Mouse (Mus musculus) intestine, embryonic 15.5 days (tissue): ENCODE results near the gene Mansc1. TPM values are rescaled to one million over a fixed set of nuclear protein-coding genes. Genes with fewer than 3 reads are reported as not detected.

Experiments
- ATAC-seq: fragments of 200-750 bp; cut with Nextera tagmentation; 2 replicates; pipeline ENCODE4 v1.8.0; 2017; ENCODE audit warnings: moderate TSS enrichment, moderate library complexity
- H3K27ac ChIP-seq: fragments of 300-500 bp; sonication (generic); 2 replicates; pipeline ENCODE4 v1.5.1; 2015; ENCODE audit warnings: mild to moderate bottlenecking, inconsistent platforms
- H3K27me3 ChIP-seq: fragments of 300-500 bp; sonication (generic); replicated peaks from 2 replicates; pipeline ENCODE4 v1.6.1; 2015; ENCODE audit warnings: inconsistent platforms
- H3K36me3 ChIP-seq: fragments of 300-500 bp; sonication (generic); 2 replicates; pipeline ENCODE4 v1.6.1; 2015; ENCODE audit warnings: inconsistent platforms
- H3K4me1 ChIP-seq: fragments of 300-500 bp; sonication (generic); replicated peaks from 2 replicates; pipeline ENCODE4 v1.6.1; 2015; ENCODE audit warnings: inconsistent platforms
- H3K4me2 ChIP-seq: fragments of 300-500 bp; sonication (generic); replicated peaks from 2 replicates; pipeline ENCODE4 v1.6.1; 2015; ENCODE audit warnings: mild to moderate bottlenecking, inconsistent platforms
- H3K4me3 ChIP-seq: fragments of 300-500 bp; sonication (generic); replicated peaks from 2 replicates; pipeline ENCODE4 v1.5.1; 2015; ENCODE audit warnings: inconsistent platforms
- H3K9ac ChIP-seq: fragments of 300-500 bp; sonication (generic); 2 replicates; pipeline ENCODE4 v1.6.1; 2015; ENCODE audit warnings: inconsistent platforms
- H3K9me3 ChIP-seq: fragments of 300-500 bp; sonication (generic); 2 replicates; pipeline ENCODE4 v1.6.1; 2016; ENCODE audit warnings: inconsistent platforms
- WGBS: fragments of 180-500 bp; shearing (Covaris S2); methylation state at CpG from one replicate; pipeline ENCODE4 v1.1.7; 2015; 5-methylcytosine and 5-hydroxymethylcytosine counted together
- polyA plus RNA-seq: library from polyadenylated mRNA; unstranded; fragments of >200 nt; fragmentation: Nextera tagmentation; extraction: Ambion mirVana; gene quantifications from 2 replicates; pipeline ENCODE4 v1.2.1, GENCODE M21; 2015

The Mansc1 gene
- polyA plus RNA-seq, 1 experiment from 2014 or later: 6.9 TPM

DNA sequence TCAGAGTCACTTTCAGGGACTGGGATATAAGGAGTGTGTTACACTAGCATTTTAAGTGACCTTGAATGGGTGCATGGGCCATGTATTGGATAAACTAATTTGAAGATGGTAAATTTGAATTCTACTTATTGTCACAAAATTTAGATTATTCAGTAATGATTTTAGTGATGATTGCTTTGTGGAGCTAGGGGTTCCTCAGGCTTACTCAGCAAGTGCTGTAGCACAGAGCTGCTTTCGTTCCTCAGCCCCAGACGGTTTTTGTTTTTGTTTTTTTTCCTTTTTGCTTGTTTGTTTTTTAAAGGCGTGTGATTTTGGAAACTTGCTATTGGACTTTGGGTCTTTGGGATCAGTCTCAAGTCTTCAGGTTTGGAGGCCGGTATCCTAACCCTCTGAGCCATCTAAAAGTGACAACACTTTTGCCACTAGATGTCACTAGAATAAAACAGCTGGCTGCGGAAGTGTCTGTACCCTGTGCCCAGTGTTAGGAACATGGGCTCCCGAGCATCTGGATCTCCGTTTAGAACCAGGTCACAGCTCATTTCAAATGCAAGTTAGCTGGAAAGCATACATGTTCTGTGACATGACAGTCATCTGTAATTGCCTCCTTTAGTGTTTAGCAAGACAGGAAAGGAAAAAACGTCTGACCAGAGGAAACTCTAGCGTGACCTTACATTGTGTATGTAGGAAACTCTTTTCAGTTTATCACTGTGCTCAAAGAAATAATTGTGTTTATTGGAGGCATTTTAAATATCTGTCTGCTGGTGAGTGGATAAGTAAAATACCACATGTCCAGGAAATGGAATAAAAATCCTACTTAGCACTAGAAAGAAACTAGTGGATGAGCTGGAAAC is 27.0 kb upstream of the Mansc1 start:
- ATAC-seq: peak; percentile 81
- H3K4me2 ChIP-seq: no peak overlapping the region
- no peaks in the 10 kb centered on the region for H3K27me3 ChIP-seq
- H3K4me1 ChIP-seq: no peaks in the 10 kb centered on the region
- no peak overlapping the region for H3K4me3 ChIP-seq
- 14% methylated on average over 9 of the region's 9 CpGs for WGBS
- H3K9me3 ChIP-seq: no peaks in the 10 kb centered on the region
- no peaks in the 10 kb centered on the region for H3K36me3 ChIP-seq
- no peak overlapping the region for H3K27ac ChIP-seq
- no peak overlapping the region for H3K9ac ChIP-seq

DNA sequence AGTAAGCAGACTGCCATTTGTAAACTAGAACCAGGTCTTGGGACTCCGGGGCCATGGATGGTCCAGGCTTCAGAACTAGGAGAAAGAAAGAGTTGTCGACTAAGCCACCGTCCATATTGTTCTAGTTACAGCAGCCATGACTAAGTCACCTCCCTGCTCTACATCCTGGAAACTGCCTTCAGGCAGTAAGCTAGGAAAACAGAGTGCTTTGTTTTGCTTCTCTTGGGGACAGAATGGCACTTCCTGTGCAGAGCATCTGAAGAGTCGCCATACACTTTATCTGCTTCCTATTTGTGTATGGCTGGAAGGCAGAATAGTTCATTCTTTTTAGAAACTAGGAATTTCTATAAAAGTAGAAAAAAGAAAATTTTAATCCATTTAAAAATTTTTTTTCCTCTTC is 24.2 kb upstream of the Mansc1 start:
- Histone ChIP-seq H3K4me1 (no peaks in the 10 kb centered on the region), H3K36me3 (no peaks in the 10 kb centered on the region), H3K27me3 (no peaks in the 10 kb centered on the region), H3K27ac (no peak overlapping the region), H3K4me2 (no peak overlapping the region), H3K9ac (no peak overlapping the region), H3K9me3 (no peaks in the 10 kb centered on the region), H3K4me3 (no peak overlapping the region)
- no peak for ATAC-seq
- WGBS: 78% methylated on average over 4 of the region's 4 CpGs

DNA sequence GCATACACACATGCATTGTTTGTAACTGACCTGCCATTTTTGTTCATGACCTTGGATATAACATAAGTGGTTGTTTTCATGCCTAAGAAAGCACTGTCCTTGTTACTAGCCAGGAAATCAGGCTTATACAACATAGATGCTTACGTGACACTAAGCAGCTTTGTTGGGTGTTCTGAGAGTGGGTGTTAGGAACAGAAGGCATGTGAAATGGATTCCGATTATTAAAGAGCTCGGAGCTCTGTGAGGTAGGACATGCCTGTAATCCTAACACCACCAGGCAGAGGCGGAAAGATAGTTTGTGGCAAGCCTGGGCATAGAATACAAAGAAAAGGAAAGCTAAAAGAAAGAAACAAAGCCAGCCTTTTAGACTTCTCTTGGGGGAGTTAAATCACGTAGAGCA is 16.1 kb upstream of the Mansc1 start:
- Histone ChIP-seq H3K4me1 (no peaks in the 10 kb centered on the region), H3K27me3 (no peaks in the 10 kb centered on the region), H3K4me2 (no peak overlapping the region), H3K27ac (no peak overlapping the region), H3K36me3 (no peaks in the 10 kb centered on the region), H3K9ac (no peak overlapping the region), H3K4me3 (no peak overlapping the region), H3K9me3 (no peaks in the 10 kb centered on the region)
- ATAC-seq: no peak
- WGBS: 80% methylated on average over 5 of the region's 5 CpGs

DNA sequence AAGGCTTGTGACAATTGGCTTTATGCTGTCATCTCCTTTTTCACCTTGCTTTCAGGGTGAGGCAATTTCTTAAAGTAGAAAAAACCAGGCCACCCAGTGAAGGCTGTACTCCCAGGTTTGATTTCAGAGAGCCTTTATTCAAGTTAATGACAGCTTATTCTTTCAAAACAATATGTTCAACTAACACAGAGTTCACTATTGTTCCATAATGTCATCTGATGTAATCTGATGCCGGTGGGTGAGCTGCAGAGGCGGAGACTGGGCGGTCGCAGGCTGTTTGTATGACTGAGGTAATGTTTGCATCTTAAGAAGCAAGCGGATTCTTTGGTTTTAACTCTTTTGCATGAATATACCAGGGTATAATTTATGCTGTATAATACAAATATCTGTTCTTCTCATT is 15.3 kb upstream of the Mansc1 start:
- Histone ChIP-seq H3K27ac (no peak overlapping the region), H3K36me3 (no peaks in the 10 kb centered on the region), H3K4me1 (no peaks in the 10 kb centered on the region), H3K4me3 (no peak overlapping the region), H3K27me3 (no peaks in the 10 kb centered on the region), H3K9me3 (no peaks in the 10 kb centered on the region), H3K4me2 (no peak overlapping the region), H3K9ac (no peak overlapping the region)
- ATAC-seq: no peak
- WGBS: 30% methylated on average over 5 of the region's 5 CpGs

DNA sequence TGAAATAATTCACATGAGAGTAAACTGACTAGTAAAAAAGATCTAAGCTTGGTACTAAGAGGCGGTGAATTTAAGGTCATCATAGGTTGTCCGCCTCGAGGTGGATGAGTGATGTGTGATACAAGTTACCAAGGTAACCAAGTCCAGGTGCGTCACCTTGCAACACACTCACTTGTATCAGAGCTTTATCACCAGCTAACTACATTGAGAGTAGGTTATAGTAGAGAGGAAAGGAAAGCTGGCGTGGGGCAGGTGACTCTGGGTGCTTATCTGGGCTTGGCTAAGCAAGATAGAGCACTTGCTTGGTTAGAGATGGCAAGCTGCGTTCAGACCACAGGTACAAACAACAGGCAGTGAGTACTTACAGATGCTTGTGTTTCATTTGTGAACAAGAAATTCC is 14.5 kb upstream of the Mansc1 start:
- Histone ChIP-seq H3K27ac (no peak overlapping the region), H3K4me3 (no peak overlapping the region), H3K9ac (no peak overlapping the region), H3K4me1 (no peaks in the 10 kb centered on the region), H3K27me3 (no peaks in the 10 kb centered on the region), H3K36me3 (no peaks in the 10 kb centered on the region), H3K9me3 (no peaks in the 10 kb centered on the region), H3K4me2 (no peak overlapping the region)
- peak; percentile 51; the same call in 1 of the 2 replicates for ATAC-seq
- WGBS: 75% methylated on average over 6 of the region's 6 CpGs

DNA sequence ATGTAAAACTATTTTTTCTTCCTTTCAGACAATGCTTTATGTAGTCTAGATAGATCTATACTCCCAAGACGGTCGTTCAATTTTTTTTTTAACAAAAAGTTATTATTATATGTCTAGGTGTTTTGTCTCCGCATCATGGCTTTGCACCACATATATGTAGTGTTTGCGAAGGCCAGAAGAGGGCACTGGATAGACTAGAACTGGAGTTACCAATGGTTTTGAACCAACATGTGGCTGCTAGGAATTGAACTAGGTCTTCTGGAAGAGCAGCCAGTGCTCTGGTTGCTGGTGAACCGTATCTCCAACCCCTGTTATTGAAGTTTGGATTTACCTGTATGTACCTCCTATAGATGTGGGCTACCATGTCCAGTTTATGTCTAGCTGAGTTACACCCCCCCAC is 11.0 kb upstream of the Mansc1 start:
- Histone ChIP-seq H3K36me3 (no peaks in the 10 kb centered on the region), H3K27ac (no peak overlapping the region), H3K4me3 (no peak overlapping the region), H3K27me3 (no peaks in the 10 kb centered on the region), H3K9ac (no peak overlapping the region), H3K4me2 (no peak overlapping the region), H3K4me1 (0 out of 2 replicates have a peak, but pooled peaks cover 3% of the 10 kb centered on the region), H3K9me3 (no peaks in the 10 kb centered on the region)
- 96% methylated on average over 5 of the region's 5 CpGs for WGBS
- no peak for ATAC-seq

DNA sequence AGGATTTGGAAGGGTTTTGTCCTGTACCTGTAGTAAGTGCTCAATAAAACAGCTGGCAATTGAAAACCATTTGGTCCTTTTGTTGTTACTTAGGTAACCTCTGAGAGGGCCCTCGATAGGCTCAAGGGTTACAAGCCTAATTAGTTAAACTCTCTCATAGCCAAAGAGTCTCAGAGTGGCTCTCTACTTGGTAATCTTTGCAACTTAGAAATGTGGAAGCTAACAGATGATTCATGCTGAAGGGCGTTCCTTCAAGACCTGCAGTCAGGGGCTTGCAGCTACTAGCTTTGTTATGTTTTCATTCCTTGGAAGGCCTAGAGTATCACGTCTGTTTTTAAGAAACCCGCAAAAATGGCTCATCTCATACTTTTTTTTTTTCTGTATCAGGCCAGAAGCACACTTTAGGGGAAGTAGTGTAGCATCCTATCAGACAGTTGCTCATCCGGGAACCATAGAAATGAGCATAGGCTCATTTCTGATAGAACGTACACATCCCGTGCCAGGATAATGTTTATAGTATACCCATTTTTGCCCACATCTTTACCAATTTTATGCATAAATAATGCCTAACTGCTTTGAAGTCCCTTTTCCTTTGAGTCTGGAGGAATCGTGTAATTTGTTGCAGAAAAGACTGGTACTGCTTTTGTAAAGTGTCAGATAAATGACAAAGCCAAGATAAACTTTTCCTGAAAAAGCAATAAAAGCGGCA is 9.6 kb upstream of the Mansc1 start:
- no peaks in the 10 kb centered on the region for H3K36me3 ChIP-seq
- peak overlapping the region; percentile 93; the same call in 1 of the 2 replicates for H3K9ac ChIP-seq
- H3K4me1 ChIP-seq: 0 out of 2 replicates have a peak, but pooled peaks cover 3% of the 10 kb centered on the region
- H3K9me3 ChIP-seq: no peaks in the 10 kb centered on the region
- H3K4me2 ChIP-seq: peak overlapping the region; percentile 84
- WGBS: 65% methylated on average over 9 of the region's 9 CpGs
- ATAC-seq: no peak
- H3K27ac ChIP-seq: no peak overlapping the region
- H3K4me3 ChIP-seq: peak overlapping the region; percentile 93
- H3K27me3 ChIP-seq: no peaks in the 10 kb centered on the region

DNA sequence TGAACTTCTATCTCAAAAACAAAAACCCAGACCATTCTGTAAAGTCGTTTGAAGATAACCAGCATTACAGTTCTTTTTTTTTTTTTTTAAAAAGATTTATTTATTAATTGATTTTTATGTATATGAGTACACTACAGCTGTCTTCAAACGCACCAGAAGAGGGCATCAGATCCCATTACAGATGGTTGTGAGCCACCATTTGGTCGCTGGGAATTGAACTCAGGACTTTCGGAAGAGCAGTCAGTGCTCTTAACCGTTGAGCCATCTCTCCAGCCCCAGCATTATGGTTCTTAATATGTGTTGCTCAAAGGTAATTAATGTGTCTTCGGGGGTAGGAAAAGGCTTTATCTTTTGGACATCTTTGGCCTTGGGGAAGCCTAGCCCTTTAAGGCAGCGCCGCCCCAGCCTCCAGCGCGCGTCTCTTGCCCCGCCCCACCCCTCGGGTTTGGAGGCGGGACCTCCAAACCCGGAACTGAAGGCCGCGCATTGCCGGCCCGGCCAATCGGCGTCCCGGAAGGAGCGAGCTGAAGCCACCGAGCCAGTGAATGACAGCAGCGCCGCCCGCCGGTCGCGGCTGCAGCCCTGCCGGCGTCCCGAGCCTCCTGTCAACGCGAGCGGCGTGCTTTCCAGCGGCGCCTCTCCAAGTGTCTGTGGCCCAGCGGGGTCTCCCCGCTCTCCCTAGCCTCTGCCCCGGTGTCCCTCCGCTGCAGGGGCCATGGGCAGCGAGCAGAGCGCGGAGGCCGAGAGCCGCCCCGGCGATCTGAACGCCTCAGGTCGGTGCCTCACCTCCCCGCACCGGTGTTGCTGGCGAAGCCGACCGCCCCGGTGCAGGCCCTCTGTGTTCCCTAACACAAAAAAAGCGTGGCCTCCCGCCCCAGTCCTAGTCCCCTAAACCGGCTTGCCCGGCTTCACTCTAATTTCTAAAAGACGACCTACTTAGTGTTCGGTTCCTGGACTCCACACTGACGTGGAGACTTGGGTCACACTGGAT is 8.5 kb upstream of the Mansc1 start:
- peak; percentile 99 for ATAC-seq
- no peaks in the 10 kb centered on the region for H3K36me3 ChIP-seq
- peak overlapping the region; percentile 93 for H3K9ac ChIP-seq
- H3K4me3 ChIP-seq: peak overlapping the region; percentile 93
- 2% methylated on average over 64 of the region's 65 CpGs for WGBS
- no peaks in the 10 kb centered on the region for H3K27me3 ChIP-seq
- 0 out of 2 replicates have a peak, but pooled peaks cover 3% of the 10 kb centered on the region for H3K4me1 ChIP-seq
- peak overlapping the region; percentile 84 for H3K4me2 ChIP-seq
- no peaks in the 10 kb centered on the region for H3K9me3 ChIP-seq
- peak overlapping the region; percentile 74 for H3K27ac ChIP-seq

DNA sequence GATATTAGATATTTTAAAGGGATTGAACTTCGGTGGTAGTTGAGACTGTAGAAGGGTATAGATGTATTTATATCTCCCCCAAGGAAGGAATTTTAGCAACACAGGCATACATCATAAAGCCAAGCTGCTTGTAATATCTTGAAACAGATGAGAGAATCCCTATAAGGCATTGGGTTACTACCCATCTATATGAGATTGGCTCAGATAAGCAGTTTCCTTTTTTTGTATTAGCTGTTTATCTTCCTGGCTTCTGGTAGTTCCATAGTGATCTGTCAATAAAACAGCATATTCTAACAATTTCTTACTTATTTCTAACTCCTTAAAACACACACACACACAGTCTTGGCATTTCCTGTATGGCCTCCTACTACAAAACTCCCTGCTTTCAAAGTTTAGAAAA is 7.6 kb upstream of the Mansc1 start:
- H3K4me1 ChIP-seq: 0 out of 2 replicates have a peak, but pooled peaks cover 3% of the 10 kb centered on the region
- H3K4me2 ChIP-seq: no peak overlapping the region
- H3K27me3 ChIP-seq: no peaks in the 10 kb centered on the region
- no peaks in the 10 kb centered on the region for H3K9me3 ChIP-seq
- H3K27ac ChIP-seq: no peak overlapping the region
- H3K4me3 ChIP-seq: no peak overlapping the region
- H3K36me3 ChIP-seq: no peaks in the 10 kb centered on the region
- no peak for ATAC-seq
- 96% methylated on average over 1 of the region's 1 CpGs for WGBS
- no peak overlapping the region for H3K9ac ChIP-seq

DNA sequence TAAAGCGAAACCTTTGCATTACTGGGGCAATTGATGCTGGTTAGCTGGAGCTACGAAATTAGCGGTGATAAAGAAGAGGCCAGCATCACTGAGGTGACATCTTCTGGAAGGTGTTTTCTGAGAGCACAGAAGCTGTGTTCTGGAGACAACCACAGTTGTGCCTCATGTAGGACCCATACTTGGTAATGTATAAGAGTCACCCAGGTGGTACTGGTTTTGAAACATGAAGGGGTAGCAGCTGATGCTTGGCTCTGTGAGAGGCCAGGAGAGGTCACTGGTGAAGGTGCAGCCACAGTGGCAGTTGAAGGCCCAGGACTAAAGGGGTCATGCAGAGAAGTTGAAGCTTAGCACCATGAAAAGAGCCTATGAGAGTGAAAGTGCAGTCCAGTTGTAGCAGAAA is 6.9 kb upstream of the Mansc1 start, which contains the start of gene Borcs5:
Borcs5 (plus strand) TSS at position 301 of the 400 bp plus-strand sequence.
- ATAC-seq: no peak
- Histone ChIP-seq H3K4me3 (no peak within 1 kb of the TSS), H3K9ac (no peak within 1 kb of the TSS), H3K27ac (no peak within 1 kb of the TSS), H3K4me1 (0 out of 2 replicates have a peak, but pooled peaks cover 3% of the 10 kb centered on the region), H3K36me3 (no peaks in the 10 kb centered on the region), H3K27me3 (no peaks in the 10 kb centered on the region), H3K4me2 (no peak within 1 kb of the TSS), H3K9me3 (no peaks in the 10 kb centered on the region)
- WGBS: 89% methylated on average over 3 of the region's 3 CpGs

DNA sequence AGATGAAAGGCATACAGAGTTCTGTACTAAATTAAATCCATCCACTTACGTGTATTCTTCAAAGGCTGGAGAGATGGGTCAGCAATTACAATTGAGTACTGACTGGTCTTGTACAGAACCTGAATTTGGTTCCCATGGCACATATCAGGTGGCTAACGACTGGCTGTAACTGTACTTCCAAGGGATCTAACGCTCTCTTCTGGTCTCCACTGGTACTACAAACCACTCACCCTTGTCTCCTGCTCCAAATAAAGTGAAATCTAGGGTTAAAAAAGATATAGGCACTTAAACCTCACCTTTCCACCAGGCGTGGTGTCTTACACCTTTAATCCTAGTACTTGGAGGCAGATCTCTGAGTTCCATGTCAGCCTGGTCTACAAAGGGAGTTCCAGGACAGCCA is 4.2 kb upstream of the Mansc1 start:
- H3K9ac ChIP-seq: no peak overlapping the region
- no peak overlapping the region for H3K27ac ChIP-seq
- H3K27me3 ChIP-seq: no peaks in the 10 kb centered on the region
- H3K4me3 ChIP-seq: no peak overlapping the region
- no peak overlapping the region for H3K4me2 ChIP-seq
- no peaks in the 10 kb centered on the region for H3K9me3 ChIP-seq
- 63% methylated on average over 4 of the region's 4 CpGs for WGBS
- H3K36me3 ChIP-seq: no peaks in the 10 kb centered on the region
- H3K4me1 ChIP-seq: peaks cover 7% of the 10 kb centered on the region; the same call in 1 of the 2 replicates
- ATAC-seq: no peak

DNA sequence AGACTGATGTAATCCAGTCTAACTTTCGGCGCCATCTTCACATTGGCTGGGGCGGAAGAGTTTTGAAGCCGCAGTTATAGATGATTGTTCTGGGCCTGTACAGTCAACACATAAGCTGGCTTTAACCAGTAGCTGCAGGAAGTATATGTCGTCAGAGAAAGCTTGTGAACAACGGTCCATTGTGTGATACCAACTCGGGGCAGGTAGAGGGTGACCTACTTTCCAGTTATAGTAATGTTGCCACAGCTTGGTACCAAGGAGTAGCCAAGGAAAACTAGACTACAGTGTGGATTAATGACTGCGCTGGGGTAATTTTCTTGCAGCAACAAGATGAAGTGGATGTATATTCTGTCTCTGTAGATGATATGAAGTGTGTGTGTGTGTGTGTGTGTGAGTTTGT is 1.3 kb upstream of the Mansc1 start:
- no peak overlapping the region for H3K27ac ChIP-seq
- 84% methylated on average over 8 of the region's 8 CpGs for WGBS
- no peak overlapping the region for H3K4me2 ChIP-seq
- no peak for ATAC-seq
- no peaks in the 10 kb centered on the region for H3K9me3 ChIP-seq
- no peaks in the 10 kb centered on the region for H3K27me3 ChIP-seq
- no peak overlapping the region for H3K9ac ChIP-seq
- H3K36me3 ChIP-seq: no peaks in the 10 kb centered on the region
- no peak overlapping the region for H3K4me3 ChIP-seq
- peaks cover 7% of the 10 kb centered on the region; the same call in 1 of the 2 replicates for H3K4me1 ChIP-seq
